Mouse (Mus musculus): Measurements from ENCODE around the gene Sftpa1. TPM values are rescaled to one million over a fixed set of nuclear protein-coding genes. Genes with fewer than 3 reads are reported as not detected.

The Sftpa1 gene
- polyA plus RNA-seq, 1 experiment: 1,268 TPM

DNA sequence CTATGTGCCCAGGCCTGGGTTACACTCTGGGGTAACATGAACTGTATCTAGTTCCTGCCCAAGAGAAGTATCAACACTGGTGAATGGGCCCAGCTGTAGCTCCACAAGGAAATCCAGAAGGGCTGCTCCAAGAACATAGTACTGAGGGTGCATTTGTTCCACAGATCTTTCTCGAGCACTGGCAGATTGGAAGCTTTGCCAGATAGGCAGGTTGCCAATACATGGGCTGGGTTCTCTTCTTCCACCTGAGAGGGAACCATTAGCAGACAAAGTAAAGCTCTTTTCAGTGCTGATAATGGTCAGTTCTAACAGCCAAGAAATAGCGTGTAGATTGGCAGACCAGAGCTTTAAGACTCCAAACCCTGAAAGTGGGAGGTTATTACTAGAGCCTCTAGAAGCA, 15.8 kb downstream of the Sftpa1 start:
- WGBS: 51% methylated on average over 2 of the region's 2 CpGs
- H3K4me3 ChIP-seq (replicated peaks; ENCODE audit: extremely low read depth, low read depth, low read length): no peak overlapping the region
- DNase-seq: peak; percentile 58
- peaks cover 2% of the 10 kb centered on the region; the same call in 1 of the 2 replicates for H3K4me1 ChIP-seq (ENCODE audit: control insufficient read depth, insufficient read depth, low read length)
- TF ChIP-seq POLR2A (IDR thresholded peaks at IDR 0.05; ENCODE audit: borderline replicate concordance, extremely low read depth, low read depth, low read length) (no peak), CTCF (IDR thresholded peaks at IDR 0.05; ENCODE audit: insufficient read depth, low read length) (no peak)

DNA sequence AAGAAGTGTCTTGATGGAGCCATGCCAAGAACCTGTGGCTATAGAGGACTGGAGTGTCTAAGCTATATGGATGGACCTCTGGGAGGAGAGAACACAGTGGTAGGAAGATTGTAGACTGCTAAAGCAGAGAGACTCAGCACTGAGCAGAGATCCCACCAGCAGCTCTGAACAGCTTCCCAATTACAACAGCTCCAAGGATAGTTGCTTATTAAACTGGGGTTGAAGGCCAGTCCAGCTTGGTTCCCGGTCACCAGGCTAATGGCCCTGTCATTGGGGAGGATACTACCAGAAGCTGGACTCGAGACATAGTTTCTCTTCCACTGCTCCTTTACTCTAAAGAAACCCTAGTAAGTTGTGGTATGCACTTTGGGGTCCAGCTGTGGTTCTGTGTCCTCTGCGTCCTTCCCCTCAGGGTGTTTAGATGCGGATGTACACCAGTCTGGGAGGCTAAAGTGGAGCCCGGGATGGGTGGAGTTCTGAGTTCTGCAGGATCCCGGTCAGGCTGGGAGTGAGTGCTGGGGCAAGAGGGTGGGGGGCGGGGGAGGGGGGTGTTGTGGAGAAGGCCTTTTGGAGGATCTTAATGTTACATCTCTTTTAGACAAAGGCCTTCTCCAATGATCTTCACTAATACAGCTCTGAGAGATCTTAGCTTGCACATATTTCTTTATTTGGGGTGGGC, 19.8 kb downstream of the Sftpa1 start, which contains the start of gene Mbl1:
Gene Mbl1 (plus strand): TSS at position 239 of the 679 bp plus-strand sequence.
- TF ChIP-seq CTCF (IDR thresholded peaks at IDR 0.05; ENCODE audit: insufficient read depth, low read length) (no peak), POLR2A (IDR thresholded peaks at IDR 0.05; ENCODE audit: borderline replicate concordance, extremely low read depth, low read depth, low read length) (no peak)
- no peak within 1 kb of the TSS for H3K4me3 ChIP-seq (replicated peaks; ENCODE audit: extremely low read depth, low read depth, low read length)
- H3K4me1 ChIP-seq (ENCODE audit: control insufficient read depth, insufficient read depth, low read length): no peaks in the 10 kb centered on the region
- WGBS: 84% methylated on average over 7 of the region's 7 CpGs
- DNase-seq: no peak

DNA sequence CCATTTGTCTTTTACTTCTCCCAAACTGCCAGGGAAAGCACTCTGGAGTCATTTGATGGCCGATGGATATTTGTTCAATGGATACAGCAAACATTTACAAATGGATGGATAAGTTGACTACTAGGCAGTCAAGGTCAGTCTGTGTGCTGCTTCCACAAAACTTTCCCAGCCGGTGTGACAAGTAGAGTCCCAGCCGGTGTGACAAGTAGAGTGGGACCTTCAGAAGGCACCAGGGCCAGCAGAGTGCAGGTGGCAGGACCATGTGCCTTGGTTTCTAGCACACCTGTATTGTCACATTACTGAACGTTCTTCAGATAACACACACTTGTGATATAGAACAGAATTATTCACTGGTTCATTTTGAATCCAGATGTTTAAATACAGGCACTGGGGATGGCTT, 28.5 kb downstream of the Sftpa1 start:
- Histone ChIP-seq H3K4me1 (ENCODE audit: control insufficient read depth, insufficient read depth, low read length) (peaks cover 5% of the 10 kb centered on the region), H3K4me3 (replicated peaks; ENCODE audit: extremely low read depth, low read depth, low read length) (no peak overlapping the region)
- DNase-seq: no peak
- WGBS: 59% methylated on average over 4 of the region's 4 CpGs
- TF ChIP-seq POLR2A (IDR thresholded peaks at IDR 0.05; ENCODE audit: borderline replicate concordance, extremely low read depth, low read depth, low read length) (no peak), CTCF (IDR thresholded peaks at IDR 0.05; ENCODE audit: insufficient read depth, low read length) (no peak)

DNA sequence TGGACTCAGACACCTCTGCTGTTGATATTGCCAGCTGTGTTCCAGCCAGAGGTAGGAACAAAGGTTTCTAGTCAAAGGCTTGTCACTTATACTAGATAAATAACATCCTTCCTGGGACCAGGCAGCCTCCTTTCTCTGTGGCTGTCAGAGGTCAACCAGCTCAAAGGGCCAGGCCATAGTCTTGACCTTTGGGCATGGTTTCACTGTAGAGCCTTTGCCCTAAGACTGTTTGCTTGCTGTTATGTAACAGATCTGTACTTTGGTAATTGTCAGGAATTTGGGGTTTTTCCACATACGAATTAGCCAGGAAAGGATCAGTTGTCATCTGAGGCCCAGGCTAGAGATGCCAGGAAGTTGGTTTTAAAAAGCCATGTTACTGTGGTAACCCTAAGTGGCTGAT, 29.2 kb downstream of the Sftpa1 start:
- Histone ChIP-seq H3K4me3 (replicated peaks; ENCODE audit: extremely low read depth, low read depth, low read length) (no peak overlapping the region), H3K4me1 (ENCODE audit: control insufficient read depth, insufficient read depth, low read length) (peaks cover 5% of the 10 kb centered on the region)
- WGBS: 26% methylated on average over 1 of the region's 1 CpGs
- DNase-seq: no peak
- no peak for TF ChIP-seq POLR2A (IDR thresholded peaks at IDR 0.05; ENCODE audit: borderline replicate concordance, extremely low read depth, low read depth, low read length)
- no peak for TF ChIP-seq CTCF (IDR thresholded peaks at IDR 0.05; ENCODE audit: insufficient read depth, low read length)

DNA sequence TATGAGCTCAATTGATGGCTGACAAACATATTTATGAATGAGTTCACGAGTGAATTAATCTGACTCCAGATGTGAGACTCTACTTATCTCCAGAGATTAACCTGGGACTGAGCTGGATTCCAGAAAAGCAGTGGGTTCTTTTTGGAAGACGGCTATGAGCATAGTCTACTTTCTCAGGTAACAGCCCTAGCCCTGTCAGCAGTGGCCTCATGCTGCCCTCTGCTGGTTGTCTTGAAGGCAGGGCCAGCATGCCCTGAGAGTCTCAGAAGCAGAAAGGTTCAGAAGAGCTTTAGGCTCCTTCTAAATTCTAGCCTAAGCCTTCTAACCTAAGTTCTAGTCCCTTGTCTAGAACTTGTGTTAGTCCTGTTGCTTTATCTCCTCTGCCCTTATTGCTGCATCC, 31.1 kb downstream of the Sftpa1 start:
- peak; percentile 54 for DNase-seq
- Histone ChIP-seq H3K4me3 (replicated peaks; ENCODE audit: extremely low read depth, low read depth, low read length) (no peak overlapping the region), H3K4me1 (ENCODE audit: control insufficient read depth, insufficient read depth, low read length) (peaks cover 5% of the 10 kb centered on the region)
- no peak for TF ChIP-seq POLR2A (IDR thresholded peaks at IDR 0.05; ENCODE audit: borderline replicate concordance, extremely low read depth, low read depth, low read length)
- peak; percentile 86 for TF ChIP-seq CTCF (IDR thresholded peaks at IDR 0.05; ENCODE audit: insufficient read depth, low read length)
- 11% methylated on average over 2 of the region's 2 CpGs for WGBS

DNA sequence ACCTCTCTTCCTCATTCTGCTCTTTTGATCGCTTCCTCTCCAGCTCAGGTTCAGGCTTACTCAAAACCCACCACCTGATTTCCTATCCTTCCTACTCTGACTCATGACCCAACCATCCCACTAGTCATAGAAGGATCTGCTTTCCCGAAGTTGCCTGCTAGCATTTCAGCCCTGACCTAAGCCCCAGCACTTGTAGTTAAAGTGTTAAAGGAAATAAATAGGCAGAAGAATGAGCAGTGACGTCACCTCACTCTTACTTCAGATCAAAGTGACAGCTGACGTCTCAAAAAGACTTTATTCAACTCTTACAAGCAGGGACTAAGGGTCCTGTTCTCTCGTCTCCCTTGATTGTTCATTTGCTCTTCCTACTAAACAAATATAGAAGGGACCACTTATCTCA, 35.7 kb downstream of the Sftpa1 start:
- 32% methylated on average over 5 of the region's 5 CpGs for WGBS
- no peak overlapping the region for H3K4me3 ChIP-seq (replicated peaks; ENCODE audit: extremely low read depth, low read depth, low read length)

DNA sequence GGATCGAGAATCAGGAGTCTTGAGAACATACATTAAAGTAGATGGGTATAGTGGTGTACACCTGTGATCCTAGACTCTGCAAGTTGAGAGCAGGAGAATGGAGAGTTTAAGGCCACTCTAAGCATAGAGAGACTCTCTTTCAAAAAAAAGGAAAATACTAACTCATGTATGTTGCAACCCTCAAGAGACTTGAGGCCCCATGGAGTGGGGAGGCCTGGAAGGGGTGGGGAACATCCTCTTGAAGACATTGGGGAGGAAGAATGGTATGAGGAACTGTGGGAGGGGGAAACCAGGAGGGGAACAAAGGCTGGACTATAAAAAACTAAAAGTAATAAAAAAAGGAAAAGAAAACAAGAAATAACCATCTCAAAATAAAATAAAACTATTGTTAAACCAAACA, 37.0 kb downstream of the Sftpa1 start:
- WGBS: 69% methylated on average over 1 of the region's 1 CpGs
- H3K4me3 ChIP-seq (replicated peaks; ENCODE audit: extremely low read depth, low read depth, low read length): no peak overlapping the region
- H3K4me1 ChIP-seq (ENCODE audit: control insufficient read depth, insufficient read depth, low read length): peaks cover 3% of the 10 kb centered on the region; the same call in 1 of the 2 replicates
- TF ChIP-seq POLR2A (IDR thresholded peaks at IDR 0.05; ENCODE audit: borderline replicate concordance, extremely low read depth, low read depth, low read length) (no peak), CTCF (IDR thresholded peaks at IDR 0.05; ENCODE audit: insufficient read depth, low read length) (no peak)
- DNase-seq: no peak

More for the DNA sequence above, 35.7 kb downstream of the Sftpa1 start:
- H3K4me1 ChIP-seq (ENCODE audit: control insufficient read depth, insufficient read depth, low read length): peaks cover 3% of the 10 kb centered on the region; the same call in 1 of the 2 replicates
- TF ChIP-seq POLR2A (IDR thresholded peaks at IDR 0.05; ENCODE audit: borderline replicate concordance, extremely low read depth, low read depth, low read length): no peak
- TF ChIP-seq CTCF (IDR thresholded peaks at IDR 0.05; ENCODE audit: insufficient read depth, low read length): no peak
- DNase-seq: no peak

DNA sequence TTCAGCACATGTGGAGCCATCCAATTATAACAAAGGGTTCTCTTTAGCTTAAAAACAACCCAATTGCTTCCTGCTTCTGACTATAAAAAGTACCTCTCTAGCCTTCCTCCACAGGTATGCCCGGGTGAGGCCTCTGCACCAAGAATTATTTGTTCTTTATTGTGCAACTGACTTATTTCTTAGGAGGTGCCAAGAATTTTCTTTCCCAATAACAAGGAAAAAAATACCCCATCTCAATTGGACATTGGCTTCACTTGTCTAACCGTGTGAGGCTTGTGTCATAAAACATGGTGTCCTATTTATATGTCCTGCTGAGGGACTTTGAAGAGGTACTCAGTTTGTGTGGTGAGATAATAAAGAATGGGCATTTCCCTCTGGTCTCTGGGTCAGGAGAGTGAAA, 38.9 kb downstream of the Sftpa1 start:
- DNase-seq: no peak

DNA sequence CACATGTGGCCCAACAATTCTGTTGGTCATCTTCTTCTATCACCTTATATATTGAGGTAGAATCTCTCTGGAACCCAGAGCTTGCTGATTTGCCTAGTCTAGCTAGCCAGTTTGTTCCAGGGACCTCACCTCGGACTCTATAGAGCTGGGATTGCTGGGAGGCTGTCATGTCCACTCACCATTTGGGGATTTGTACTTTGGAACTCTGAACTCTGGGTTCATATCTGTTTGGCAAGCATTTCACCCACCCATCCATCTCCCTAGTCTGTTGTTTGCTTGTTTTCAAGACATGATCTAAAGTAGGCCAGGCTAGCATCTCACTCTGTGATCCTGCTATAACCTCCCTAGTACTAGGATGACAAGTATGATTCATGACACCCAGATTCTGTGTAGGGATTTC, 43.2 kb downstream of the Sftpa1 start:
- Histone ChIP-seq H3K4me1 (ENCODE audit: control insufficient read depth, insufficient read depth, low read length) (peaks cover 3% of the 10 kb centered on the region; the same call in 1 of the 2 replicates), H3K4me3 (replicated peaks; ENCODE audit: extremely low read depth, low read depth, low read length) (no peak overlapping the region)
- TF ChIP-seq POLR2A (IDR thresholded peaks at IDR 0.05; ENCODE audit: borderline replicate concordance, extremely low read depth, low read depth, low read length): no peak
- no peak for TF ChIP-seq CTCF (IDR thresholded peaks at IDR 0.05; ENCODE audit: insufficient read depth, low read length)
- DNase-seq: no peak
- 55% methylated on average over 1 of the region's 1 CpGs for WGBS

More for the DNA sequence above, 38.9 kb downstream of the Sftpa1 start:
- H3K4me3 ChIP-seq (replicated peaks; ENCODE audit: extremely low read depth, low read depth, low read length): no peak overlapping the region
- peaks cover 3% of the 10 kb centered on the region; the same call in 1 of the 2 replicates for H3K4me1 ChIP-seq (ENCODE audit: control insufficient read depth, insufficient read depth, low read length)
- WGBS: 60% methylated on average over 2 of the region's 2 CpGs
- TF ChIP-seq CTCF (IDR thresholded peaks at IDR 0.05; ENCODE audit: insufficient read depth, low read length): no peak
